In the genomic region with DNA sequence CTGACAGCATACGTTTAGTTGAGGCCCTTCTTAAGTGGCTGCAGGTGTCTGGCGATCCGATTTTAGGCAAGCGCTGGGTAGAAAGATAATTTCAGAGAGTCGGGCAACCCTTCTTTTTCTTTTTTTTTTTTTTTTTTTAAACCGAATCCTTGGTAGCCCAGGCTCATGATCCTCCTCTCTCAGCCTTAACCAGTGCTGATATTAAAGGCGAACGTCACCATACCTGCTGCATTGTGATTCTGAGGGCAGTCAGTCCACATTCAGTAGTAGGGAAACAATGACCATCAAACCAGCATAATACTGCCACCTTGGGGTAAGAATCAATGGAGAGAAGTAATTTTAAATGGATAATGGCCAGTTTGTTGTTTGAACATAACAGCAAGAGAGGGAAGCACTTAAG, we compare ENCODE assay signal across 8 mouse cellular contexts. TPM values are rescaled to one million over a fixed set of nuclear protein-coding genes. Genes with fewer than 3 reads are reported as not detected.
DNase-seq lines count a peak whose midpoint lies in the region; ATAC-seq and TF ChIP-seq lines count a peak whose summit lies in the region.
"Had no signal": no experiment of that assay in that cellular context is flagged by ENCODE, and none has a peak within 500 bp of the region (broad histone marks: within the 10 kb centered on the region; RNA-seq: fewer than 3 reads in every experiment).

No protein-coding gene starts in this region.

- H3K9me3 ChIP-seq in ES-Bruce4 (replicated peaks; ENCODE audit: control insufficient read depth, insufficient read depth, low read length, poor library complexity, severe bottlenecking), result no peaks in the 10 kb centered on the region
- H3K9me3 ChIP-seq in forebrain, embryonic 10.5 days, result no peaks in the 10 kb centered on the region
- no peaks in the 10 kb centered on the region for H3K9me3 ChIP-seq in hindbrain, embryonic 15.5 days
- no peaks in the 10 kb centered on the region for H3K9me3 ChIP-seq in liver, embryonic 13.5 days (replicated peaks)
- H3K9me3 ChIP-seq in neural tube, embryonic 14.5 days (ENCODE audit: control insufficient read depth, low read length), result no peaks in the 10 kb centered on the region

- H3K4me2 ChIP-seq in hindbrain, embryonic 15.5 days, result peak overlapping the region; percentile 81
- H3K4me2 ChIP-seq in liver, embryonic 13.5 days, result peak overlapping the region; percentile 83
- peak overlapping the region; percentile 78 for H3K4me2 ChIP-seq in neural tube, embryonic 14.5 days (ENCODE audit: low read depth, low read length)

- ATAC-seq in hindbrain, embryonic 15.5 days (ENCODE audit: low FRiP score, low read depth), result no peak
- no peak for ATAC-seq in liver, embryonic 13.5 days (ENCODE audit: low read depth)
- ATAC-seq in neural tube, embryonic 14.5 days (ENCODE audit: low read depth), result 0 out of 2 replicates have a peak, but pooled peaks have one; percentile 12

- intact Hi-C loops in gastrocnemius, postnatal 36 days (cut with DNase I), result loop anchor here (2.0 kb wide), 1 partner anchor 78 kb away; no protein-coding TSS in a partner anchor

- no peak for TF ChIP-seq CTCF in ES-Bruce4 (IDR thresholded peaks at IDR 0.05; ENCODE audit: low read depth, low read length)
- TF ChIP-seq CTCF in bone marrow, adult 2 months (IDR thresholded peaks at IDR 0.05; ENCODE audit: control insufficient read depth, insufficient read depth, low read length), result 0 out of 2 replicates have a peak, but pooled peaks have one; percentile 2

- peak overlapping the region; percentile 89 for H3K9ac ChIP-seq in ES-Bruce4 (ENCODE audit: low read depth, poor library complexity, severe bottlenecking)
- peak overlapping the region; percentile 46 for H3K9ac ChIP-seq in hindbrain, embryonic 15.5 days
- peak overlapping the region; percentile 59 for H3K9ac ChIP-seq in liver, embryonic 13.5 days
- peak overlapping the region; percentile 59 for H3K9ac ChIP-seq in neural tube, embryonic 14.5 days (replicated peaks; ENCODE audit: low read depth, low read length)

- DNase-seq in forebrain, embryonic 10.5 days (ENCODE audit: extremely low spot score, low spot score), result no peak
- DNase-seq in liver, embryonic 13.5 days, result no peak
- DNase-seq in gastrocnemius, postnatal 36 days, result no peak

- TF ChIP-seq POLR2A in ES-Bruce4 (IDR thresholded peaks at IDR 0.05; ENCODE audit: insufficient read depth, low read length), result no peak
- no peak for TF ChIP-seq POLR2A in bone marrow, adult 2 months (IDR thresholded peaks at IDR 0.05; ENCODE audit: borderline replicate concordance, control insufficient read depth, low read depth, low read length)

- no peaks in the 10 kb centered on the region for H3K36me3 ChIP-seq in ES-Bruce4 (ENCODE audit: control insufficient read depth, insufficient read depth, low read length, poor library complexity, severe bottlenecking)
- H3K36me3 ChIP-seq in forebrain, embryonic 10.5 days (replicated peaks), result no peaks in the 10 kb centered on the region
- no peaks in the 10 kb centered on the region for H3K36me3 ChIP-seq in hindbrain, embryonic 15.5 days
- H3K36me3 ChIP-seq in liver, embryonic 13.5 days, result no peaks in the 10 kb centered on the region
- no peaks in the 10 kb centered on the region for H3K36me3 ChIP-seq in neural tube, embryonic 14.5 days (ENCODE audit: control insufficient read depth, insufficient read depth, low read length)

- WGBS in bone marrow, adult 2 months, result 23% methylated on average over 8 of the region's 8 CpGs
- WGBS in forebrain, embryonic 10.5 days, result 28% methylated on average over 8 of the region's 8 CpGs
- WGBS in hindbrain, embryonic 15.5 days, result 23% methylated on average over 8 of the region's 8 CpGs
- 10% methylated on average over 8 of the region's 8 CpGs for WGBS in liver, embryonic 13.5 days (ENCODE audit: insufficient replicate concordance)
- WGBS in neural tube, embryonic 14.5 days, result 25% methylated on average over 8 of the region's 8 CpGs

- no peak for TF ChIP-seq EP300 in ES-Bruce4 (IDR thresholded peaks at IDR 0.05; ENCODE audit: insufficient read depth, low read depth, low read length)

- peak overlapping the region; percentile 84 for H3K4me3 ChIP-seq in ES-Bruce4 (ENCODE audit: low read depth, low read length)
- H3K4me3 ChIP-seq in bone marrow, adult 2 months (replicated peaks; ENCODE audit: control insufficient read depth, low read depth, low read length), result no peak overlapping the region
- peak overlapping the region; percentile 52 for H3K4me3 ChIP-seq in forebrain, embryonic 10.5 days
- H3K4me3 ChIP-seq in hindbrain, embryonic 15.5 days, result peak overlapping the region; percentile 44
- H3K4me3 ChIP-seq in liver, embryonic 13.5 days (replicated peaks), result peak overlapping the region; percentile 58
- peak overlapping the region; percentile 35 for H3K4me3 ChIP-seq in neural tube, embryonic 14.5 days (ENCODE audit: low read depth, low read length)
- H3K4me3 ChIP-seq: myocyte had no signal

- H3K4me1 ChIP-seq in ES-Bruce4 (ENCODE audit: control insufficient read depth, insufficient read depth, low read length), result no peaks in the 10 kb centered on the region
- H3K4me1 ChIP-seq in bone marrow, adult 2 months (ENCODE audit: control insufficient read depth, insufficient read depth, low read length), result no peaks in the 10 kb centered on the region
- H3K4me1 ChIP-seq in forebrain, embryonic 10.5 days, result peaks cover 22% of the 10 kb centered on the region
- H3K4me1 ChIP-seq in hindbrain, embryonic 15.5 days (replicated peaks), result peaks cover 14% of the 10 kb centered on the region; the same call in 1 of the 2 replicates
- H3K4me1 ChIP-seq in liver, embryonic 13.5 days (replicated peaks), result peaks cover 20% of the 10 kb centered on the region
- no peaks in the 10 kb centered on the region for H3K4me1 ChIP-seq in neural tube, embryonic 14.5 days (ENCODE audit: control insufficient read depth, insufficient read depth, low read length)

- no peaks in the 10 kb centered on the region for H3K27me3 ChIP-seq in ES-Bruce4 (ENCODE audit: control insufficient read depth, insufficient read depth, low read length, poor library complexity, severe bottlenecking)
- peaks cover 7% of the 10 kb centered on the region; the same call in 1 of the 2 replicates for H3K27me3 ChIP-seq in forebrain, embryonic 10.5 days (ENCODE audit: poor library complexity, severe bottlenecking)
- 0 out of 2 replicates have a peak, but pooled peaks cover 3% of the 10 kb centered on the region for H3K27me3 ChIP-seq in hindbrain, embryonic 15.5 days
- no peaks in the 10 kb centered on the region for H3K27me3 ChIP-seq in liver, embryonic 13.5 days
- no peaks in the 10 kb centered on the region for H3K27me3 ChIP-seq in neural tube, embryonic 14.5 days (ENCODE audit: control insufficient read depth, insufficient read depth, low read length)

- H3K27ac ChIP-seq in ES-Bruce4 (ENCODE audit: insufficient read depth, low read length), result peak overlapping the region; percentile 88
- H3K27ac ChIP-seq in bone marrow, adult 2 months (ENCODE audit: control insufficient read depth, insufficient read depth, low read depth, low read length, poor library complexity), result no peak overlapping the region
- H3K27ac ChIP-seq in forebrain, embryonic 10.5 days, result peak overlapping the region; percentile 90
- peak overlapping the region; percentile 88 for H3K27ac ChIP-seq in hindbrain, embryonic 15.5 days (replicated peaks)
- peak overlapping the region; percentile 55 for H3K27ac ChIP-seq in liver, embryonic 13.5 days
- peak overlapping the region; percentile 90 for H3K27ac ChIP-seq in neural tube, embryonic 14.5 days (ENCODE audit: low read depth, low read length)

RNA-seq across cellular contexts. Expression of a gene that starts 23.9 kb away (rescaled TPM):
- 113 and 128 TPM in 2 replicates for polyA plus RNA-seq in ES-Bruce4 (2011; ENCODE audit: insufficient read depth, insufficient read length, low read depth, missing spikeins)
- 3.0 and 9.8 TPM in 2 replicates for polyA plus RNA-seq in bone marrow, adult 2 months (2011; ENCODE audit: insufficient read depth, insufficient read length, low replicate concordance, missing spikeins)
- polyA plus RNA-seq in forebrain, embryonic 10.5 days (2016; fragmentation: Nextera tagmentation; extraction: Ambion mirVana), result 134 and 139 TPM in 2 replicates
- 93.9 and 99.2 TPM in 2 replicates for polyA plus RNA-seq in hindbrain, embryonic 15.5 days (2015; fragmentation: Nextera tagmentation; extraction: Ambion mirVana)
- polyA plus RNA-seq in liver, embryonic 13.5 days (2015; fragmentation: Nextera tagmentation; extraction: Ambion mirVana), result 16.0 and 17.7 TPM in 2 replicates
- 88.0 and 115 TPM in 2 replicates for polyA plus RNA-seq in neural tube, embryonic 14.5 days (2014; fragmentation: Nextera tagmentation; extraction: Ambion mirVana)
- 10 to 100 TPM; 14.0 to 16.2 TPM for total RNA-seq in gastrocnemius, postnatal 36 days (2021)

RNA-seq across cellular contexts. Expression of a gene that starts 35.9 kb away (rescaled TPM):
- 6.6 and 8.7 TPM in 2 replicates for polyA plus RNA-seq in ES-Bruce4 (2011; ENCODE audit: insufficient read depth, insufficient read length, low read depth, missing spikeins)
- 5.5 and 5.9 TPM in 2 replicates for polyA plus RNA-seq in bone marrow, adult 2 months (2011; ENCODE audit: insufficient read depth, insufficient read length, low replicate concordance, missing spikeins)
- polyA plus RNA-seq in forebrain, embryonic 10.5 days (2016; fragmentation: Nextera tagmentation; extraction: Ambion mirVana), result 17.1 and 17.6 TPM in 2 replicates
- polyA plus RNA-seq in hindbrain, embryonic 15.5 days (2015; fragmentation: Nextera tagmentation; extraction: Ambion mirVana), result 45.0 and 45.3 TPM in 2 replicates
- 2.3 and 3.0 TPM in 2 replicates for polyA plus RNA-seq in liver, embryonic 13.5 days (2015; fragmentation: Nextera tagmentation; extraction: Ambion mirVana)
- polyA plus RNA-seq in neural tube, embryonic 14.5 days (2014; fragmentation: Nextera tagmentation; extraction: Ambion mirVana), result 53.3 and 65.2 TPM in 2 replicates
- total RNA-seq in gastrocnemius, postnatal 36 days (2021), result 1 to 10 TPM; 2.6 to 3.0 TPM

RNA-seq across cellular contexts. Expression of a gene that starts 52.6 kb away (rescaled TPM):
- polyA plus RNA-seq in ES-Bruce4 (2011; ENCODE audit: insufficient read depth, insufficient read length, low read depth, missing spikeins), result 17.5 and 19.4 TPM in 2 replicates
- 4.6 and 11.2 TPM in 2 replicates for polyA plus RNA-seq in bone marrow, adult 2 months (2011; ENCODE audit: insufficient read depth, insufficient read length, low replicate concordance, missing spikeins)
- 26.1 and 26.6 TPM in 2 replicates for polyA plus RNA-seq in forebrain, embryonic 10.5 days (2016; fragmentation: Nextera tagmentation; extraction: Ambion mirVana)
- polyA plus RNA-seq in hindbrain, embryonic 15.5 days (2015; fragmentation: Nextera tagmentation; extraction: Ambion mirVana), result 29.0 and 31.3 TPM in 2 replicates
- polyA plus RNA-seq in liver, embryonic 13.5 days (2015; fragmentation: Nextera tagmentation; extraction: Ambion mirVana), result 6.7 and 7.9 TPM in 2 replicates
- 38.9 and 39.8 TPM in 2 replicates for polyA plus RNA-seq in neural tube, embryonic 14.5 days (2014; fragmentation: Nextera tagmentation; extraction: Ambion mirVana)
- 1 to 10 TPM; 6.1 to 8.2 TPM for total RNA-seq in gastrocnemius, postnatal 36 days (2021)
